Mouse (Mus musculus) kidney, adult 2 months (tissue): ENCODE results near the gene Zbtb8b.

Source experiments
- CTCF ChIP-seq: fragments of 200-500 bp; conservative IDR thresholded peaks from 2 replicates; pipeline ENCODE4 v1.5.1; 2011; ENCODE audit warnings: low read depth, mild to moderate bottlenecking, control low read depth, low read length, moderate library complexity, mixed read lengths; ENCODE audit not compliant: insufficient read depth, insufficient read length
- POLR2A ChIP-seq: fragments of 200-500 bp; IDR thresholded peaks from one replicate; pipeline ENCODE4 v1.6.1; 2011; ENCODE audit warnings: low read depth, low read length, control low read depth

GRCm38 (mm10) chr4:129456126-129456525 is 15.5 kb upstream of the Zbtb8b start:
- TF ChIP-seq CTCF (no peak), POLR2A (no peak)
